Mouse (Mus musculus) T-helper 1 cell (primary cell): ENCODE measurements around the gene Ano2.

Experiments used
- in situ Hi-C: fragments of 300-600 bp; cut with MboI, MseI; formaldehyde crosslinking; loops from one replicate; pipeline ENCODE4 v1.15.1; 2025; ENCODE audit warnings: high pct_unique_total_duplicates

The Ano2 gene

DNA sequence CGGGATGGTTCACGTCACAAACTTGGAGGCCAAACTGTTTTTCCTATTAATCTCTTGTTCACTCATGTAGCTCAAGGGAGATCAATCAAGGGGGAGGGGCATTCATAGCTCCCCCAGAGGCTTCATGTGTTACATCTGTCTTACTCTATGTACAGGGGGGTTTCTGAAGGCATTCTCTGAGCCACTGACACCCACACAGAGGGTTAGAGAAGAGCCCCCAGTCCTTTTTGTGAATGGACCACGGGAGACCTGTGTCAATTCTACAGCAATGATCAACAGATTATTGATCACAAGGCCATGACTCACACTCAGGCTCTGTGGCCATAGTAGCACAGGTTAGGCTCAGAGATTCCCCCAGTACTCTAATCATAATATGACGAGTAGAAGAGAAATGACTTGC lies 358.0 kb downstream of the Ano2 start:
- in situ Hi-C loops, result no loop called here

DNA sequence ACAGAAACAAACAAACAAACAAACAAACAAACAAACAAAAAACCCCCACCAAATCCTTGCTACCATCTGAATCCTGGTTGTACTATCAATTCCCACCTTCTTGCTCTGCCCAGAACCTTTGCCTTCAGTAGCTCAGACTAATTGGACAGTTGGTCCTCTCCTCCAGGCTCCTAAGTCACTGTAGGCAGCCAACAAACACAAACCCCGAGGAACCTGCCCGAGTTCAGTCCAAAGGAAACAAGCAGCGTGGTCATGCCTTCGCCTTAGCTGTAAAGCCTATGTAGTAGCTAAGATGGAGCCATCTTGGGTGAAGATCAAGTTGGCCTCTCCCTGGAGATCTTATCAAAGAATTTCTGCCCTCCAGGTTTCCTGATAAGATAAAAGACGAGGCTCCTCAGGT lies 362.9 kb downstream of the Ano2 start:
- in situ Hi-C loops, result no loop called here

- in situ Hi-C loops, result no loop called here
These were observed 367.5 kb downstream of the Ano2 start for GRCm38 (mm10) chr6:126057706-126058105.

GRCm38 (mm10) chr6:126080531-126080930 lies 390.3 kb downstream of the Ano2 start:
- in situ Hi-C loops, result no loop called here

- in situ Hi-C loops, result no loop called here
These were observed 396.2 kb downstream of the Ano2 start for GRCm38 (mm10) chr6:126086321-126086950.

DNA sequence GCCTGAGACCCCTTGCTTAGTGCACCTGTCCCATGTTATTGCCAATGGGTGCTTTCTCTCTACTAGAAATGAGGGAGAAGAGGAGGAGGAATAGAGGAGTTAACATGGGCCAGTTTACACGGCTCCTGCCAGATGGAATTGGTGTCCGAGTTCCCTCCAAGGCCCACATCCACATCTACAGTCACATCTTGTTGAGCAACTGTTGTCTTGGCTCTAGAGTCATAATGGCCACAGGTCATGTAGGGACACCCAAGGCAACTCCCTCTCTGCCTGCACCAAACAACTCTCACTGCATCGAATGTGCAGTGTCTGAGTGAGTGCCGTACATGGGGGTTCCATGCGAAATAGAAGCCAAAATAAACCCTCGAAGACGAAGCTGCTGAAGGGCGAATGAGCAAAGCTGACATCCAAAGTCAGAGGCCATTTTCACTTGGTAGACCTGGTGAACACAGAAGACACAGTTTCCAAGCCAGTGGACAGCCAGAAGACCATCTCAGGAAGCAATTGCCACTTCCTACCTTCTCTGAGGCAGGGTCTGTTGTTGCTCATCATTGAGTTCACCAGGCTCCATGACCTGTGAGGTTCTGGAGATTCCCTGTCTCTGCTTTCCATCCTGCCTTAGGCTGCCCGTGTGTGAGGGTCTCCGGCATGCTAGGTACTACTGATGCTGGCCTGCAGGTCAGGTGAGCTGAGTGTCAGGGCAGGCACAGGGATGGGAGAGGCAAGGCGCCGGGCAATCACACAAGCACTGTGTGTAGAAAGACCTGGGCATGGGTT lies 398.5 kb downstream of the Ano2 start:
- in situ Hi-C loops, result no loop called here
